Mouse (Mus musculus) cerebral cortex, adult 2 months (tissue): ENCODE measurements around the gene Hoxc11.

Experiments used
- WGBS: fragments of 180-500 bp; shearing (Covaris S2); methylation state at CpG from one replicate; pipeline ENCODE4 v1.1.7; 2018; 5-methylcytosine and 5-hydroxymethylcytosine counted together

Hoxc11 gene

DNA sequence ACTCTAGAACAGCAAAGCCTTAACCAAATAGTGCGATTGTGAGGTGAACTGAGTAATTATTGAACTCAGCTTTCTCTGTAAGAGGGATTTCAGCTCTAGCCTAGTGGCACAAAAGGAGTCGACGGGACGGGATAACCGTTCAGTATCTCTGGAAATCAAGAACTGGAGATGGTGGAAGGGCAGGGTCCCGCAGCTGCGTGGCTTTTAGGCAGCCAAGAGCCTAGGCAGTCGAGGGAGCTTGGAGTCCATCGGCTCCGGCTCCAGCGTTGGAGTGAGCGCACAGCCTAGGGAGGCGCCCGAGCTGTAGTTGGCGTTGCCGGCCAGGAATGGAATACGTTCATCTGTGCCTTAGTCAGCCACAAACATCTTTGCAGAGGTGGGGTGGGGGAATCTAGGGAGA, 51.1 kb downstream of the Hoxc11 start:
- 3% methylated on average over 17 of the region's 17 CpGs for WGBS

DNA sequence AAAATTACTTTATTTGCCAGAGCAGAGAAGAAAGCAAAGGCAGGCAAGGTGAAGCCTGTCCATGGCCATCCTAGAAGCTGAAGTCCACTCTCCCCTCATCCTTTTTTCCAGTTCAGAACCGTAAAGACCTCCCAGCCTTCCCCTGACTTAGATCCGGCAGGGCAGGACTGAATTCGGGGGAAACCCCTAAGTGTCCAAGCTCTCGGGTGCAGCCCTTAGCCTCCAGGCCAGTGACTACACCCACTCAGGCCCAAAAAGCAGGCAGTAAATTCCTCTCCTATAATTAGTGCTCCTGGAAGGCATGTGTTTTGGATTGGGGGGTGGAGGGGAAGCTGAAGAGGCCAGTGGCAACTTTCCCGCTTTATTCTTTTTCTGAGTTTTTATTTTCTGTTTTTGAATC, 51.6 kb downstream of the Hoxc11 start:
- 5% methylated on average over 5 of the region's 5 CpGs for WGBS

DNA sequence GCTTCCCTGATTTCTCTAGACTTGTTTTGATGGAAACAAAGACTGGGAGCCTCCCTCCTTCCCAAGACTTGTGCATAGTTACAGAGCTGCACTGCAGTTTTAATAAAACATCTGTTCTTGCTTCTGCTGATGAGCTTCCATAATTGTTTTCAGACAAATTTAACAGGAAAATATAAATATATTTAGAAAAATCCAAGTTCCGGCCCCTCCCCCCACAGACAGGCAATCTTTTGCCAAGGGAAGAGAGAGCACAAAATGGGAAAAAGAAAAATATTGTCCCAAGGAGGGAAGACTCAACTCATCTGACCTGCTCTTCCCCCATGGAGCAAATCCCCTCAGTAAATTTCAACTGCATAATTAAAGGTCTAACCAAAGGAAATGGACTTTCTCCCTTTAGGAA, 52.1 kb downstream of the Hoxc11 start:
- WGBS: 21% methylated on average over 1 of the region's 1 CpGs
